Mouse (Mus musculus): Measurements from ENCODE around the gene Pgghg. TPM values are rescaled to one million over a fixed set of nuclear protein-coding genes. Genes with fewer than 3 reads are reported as not detected.
A peak's percentile ranks its signal among the peaks of the same experiment; 100 is the strongest.

Pgghg gene
- 6.6 and 11.5 TPM in 2 replicates for total RNA-seq (2014; fragmentation: Nextera tagmentation)
- total RNA-seq (2017): 6.9 and 7.8 TPM in 2 replicates

GRCm38 (mm10) chr7:140941222-140942051, at the start of gene Pgghg:
Gene Pgghg (plus strand): TSS chr7:140941391.
- peak; percentile 86 for ATAC-seq (replicated peaks; ENCODE audit: poor library complexity, severe bottlenecking)

- no peak for ATAC-seq (replicated peaks; ENCODE audit: poor library complexity, severe bottlenecking)
Measured at GRCm38 (mm10) chr7:140894031-140894430, 47.2 kb upstream of the Pgghg start.

- ATAC-seq (replicated peaks; ENCODE audit: poor library complexity, severe bottlenecking): no peak
Measured at GRCm38 (mm10) chr7:140894611-140895010, 46.6 kb upstream of the Pgghg start.

GRCm38 (mm10) chr7:140897863-140898262, 43.3 kb upstream of the Pgghg start:
- ATAC-seq (replicated peaks; ENCODE audit: poor library complexity, severe bottlenecking): no peak

- no peak for ATAC-seq (replicated peaks; ENCODE audit: poor library complexity, severe bottlenecking)
Measured at GRCm38 (mm10) chr7:140899121-140899520, 42.1 kb upstream of the Pgghg start.

- no peak for ATAC-seq (replicated peaks; ENCODE audit: poor library complexity, severe bottlenecking)
Measured at GRCm38 (mm10) chr7:140900220-140900619, 41.0 kb upstream of the Pgghg start, which contains the start of gene Cox8b. Gene Cox8b (minus strand): TSS chr7:140900446.

- no peak for ATAC-seq (replicated peaks; ENCODE audit: poor library complexity, severe bottlenecking)
Measured at GRCm38 (mm10) chr7:140902036-140902875, 38.9 kb upstream of the Pgghg start.

- ATAC-seq (replicated peaks; ENCODE audit: poor library complexity, severe bottlenecking): peak; percentile 88
Measured at GRCm38 (mm10) chr7:140903212-140903611, 38.0 kb upstream of the Pgghg start.

GRCm38 (mm10) chr7:140905642-140906081, 35.5 kb upstream of the Pgghg start:
- no peak for ATAC-seq (replicated peaks; ENCODE audit: poor library complexity, severe bottlenecking)

GRCm38 (mm10) chr7:140907131-140907530, 34.1 kb upstream of the Pgghg start:
- ATAC-seq (replicated peaks; ENCODE audit: poor library complexity, severe bottlenecking): no peak

GRCm38 (mm10) chr7:140907697-140908096, 33.5 kb upstream of the Pgghg start:
- ATAC-seq (replicated peaks; ENCODE audit: poor library complexity, severe bottlenecking): no peak

- ATAC-seq (replicated peaks; ENCODE audit: poor library complexity, severe bottlenecking): peak; percentile 74
Measured at GRCm38 (mm10) chr7:140908181-140908580, 33.0 kb upstream of the Pgghg start.

GRCm38 (mm10) chr7:140908634-140909107, 32.5 kb upstream of the Pgghg start:
- peak; percentile 92 for ATAC-seq (replicated peaks; ENCODE audit: poor library complexity, severe bottlenecking)

GRCm38 (mm10) chr7:140912293-140912692, 28.9 kb upstream of the Pgghg start:
- ATAC-seq (replicated peaks; ENCODE audit: poor library complexity, severe bottlenecking): no peak

GRCm38 (mm10) chr7:140912846-140913482, 28.2 kb upstream of the Pgghg start:
- no peak for ATAC-seq (replicated peaks; ENCODE audit: poor library complexity, severe bottlenecking)

GRCm38 (mm10) chr7:140914031-140914690, 27.0 kb upstream of the Pgghg start:
- ATAC-seq (replicated peaks; ENCODE audit: poor library complexity, severe bottlenecking): no peak

- no peak for ATAC-seq (replicated peaks; ENCODE audit: poor library complexity, severe bottlenecking)
Measured at GRCm38 (mm10) chr7:140919911-140920310, 21.3 kb upstream of the Pgghg start.

GRCm38 (mm10) chr7:140920418-140921029, 20.7 kb upstream of the Pgghg start, which contains the start of gene Nlrp6:
Gene Nlrp6 (plus strand): TSS chr7:140920902.
- ATAC-seq (replicated peaks; ENCODE audit: poor library complexity, severe bottlenecking): no peak

GRCm38 (mm10) chr7:140921225-140921975, 19.8 kb upstream of the Pgghg start:
- no peak for ATAC-seq (replicated peaks; ENCODE audit: poor library complexity, severe bottlenecking)

Data from granulocyte monocyte progenitor cell, adult 5-6 weeks (primary cell).